Mouse (Mus musculus) small intestine, adult 2 months (tissue): ENCODE measurements around the gene Tmem253. TPM values are rescaled to one million over a fixed set of nuclear protein-coding genes. Genes with fewer than 3 reads are reported as not detected.

Source experiments
- H3K27ac ChIP-seq: fragments of 200-500 bp; 2 replicates; pipeline ENCODE4 v1.5.1; 2012; ENCODE audit warnings: low read depth, low read length, control low read depth, inconsistent platforms; ENCODE audit not compliant: insufficient read depth
- H3K27me3 ChIP-seq: fragments of 200-500 bp; 2 replicates; pipeline ENCODE4 v1.6.1; 2012; ENCODE audit warnings: mild to moderate bottlenecking, moderate library complexity, low read length, inconsistent platforms; ENCODE audit not compliant: control insufficient read depth, insufficient read depth
- H3K36me3 ChIP-seq: fragments of 200-500 bp; 2 replicates; pipeline ENCODE4 v1.6.1; 2012; ENCODE audit warnings: mild to moderate bottlenecking, low read length, control low read depth, inconsistent platforms; ENCODE audit not compliant: control insufficient read depth, insufficient read depth
- H3K4me1 ChIP-seq: fragments of 200-500 bp; 2 replicates; pipeline ENCODE4 v1.6.1; 2012; ENCODE audit warnings: low read length, inconsistent platforms, mixed read lengths; ENCODE audit not compliant: control insufficient read depth, insufficient read depth, insufficient read length
- H3K4me3 ChIP-seq: fragments of 200-500 bp; 2 replicates; pipeline ENCODE4 v1.5.1; 2012; ENCODE audit warnings: low read depth, mild to moderate bottlenecking, control low read depth, inconsistent platforms, low read length, moderate library complexity
- CTCF ChIP-seq: fragments of 200-500 bp; IDR thresholded peaks from 2 replicates; pipeline ENCODE4 v1.5.1; 2012; ENCODE audit warnings: low read depth, mild to moderate bottlenecking, control low read depth, inconsistent platforms, low read length, moderate library complexity, mixed read lengths; ENCODE audit not compliant: insufficient replicate concordance, insufficient read length; ENCODE audit errors: extremely low read depth
- POLR2A ChIP-seq: fragments of 200-500 bp; IDR thresholded peaks from 2 replicates; pipeline ENCODE4 v1.6.1; 2012; ENCODE audit warnings: low read depth, mild to moderate bottlenecking, control low read depth, inconsistent platforms, low read length, moderate library complexity
- WGBS: fragments of 180-500 bp; shearing (Covaris S2); methylation state at CpG from one replicate; pipeline ENCODE4 v1.1.7; 2018; 5-methylcytosine and 5-hydroxymethylcytosine counted together
- polyA plus RNA-seq: library from polyadenylated mRNA; depleted of rRNA; stranded (reverse); fragments of >200 nt; gene quantifications from 2 replicates; pipeline ENCODE4 v1.2.3, GENCODE M21; 2012

The Tmem253 gene
- polyA plus RNA-seq, 1 experiment, result 91.5 TPM

GRCm38 (mm10) chr14:52013021-52013610 lies 2.3 kb upstream of the Tmem253 start:
- no peak for TF ChIP-seq CTCF
- no peak for TF ChIP-seq POLR2A
- 81% methylated on average over 8 of the region's 8 CpGs for WGBS
- no peak overlapping the region for H3K4me3 ChIP-seq
- H3K27me3 ChIP-seq, result no peaks in the 10 kb centered on the region
- H3K27ac ChIP-seq, result peak overlapping the region; percentile 51; the same call in 1 of the 2 replicates
- peaks cover 14% of the 10 kb centered on the region for H3K4me1 ChIP-seq
- H3K36me3 ChIP-seq, result peaks cover 6% of the 10 kb centered on the region; the same call in 1 of the 2 replicates

GRCm38 (mm10) chr14:52013771-52014219 lies 1.7 kb upstream of the Tmem253 start:
- TF ChIP-seq CTCF (no peak), POLR2A (no peak)
- Histone ChIP-seq H3K4me3 (peak overlapping the region; percentile 56), H3K36me3 (no peaks in the 10 kb centered on the region), H3K4me1 (peaks cover 20% of the 10 kb centered on the region), H3K27ac (peak overlapping the region; percentile 51), H3K27me3 (no peaks in the 10 kb centered on the region)
- 6% methylated on average over 18 of the region's 24 CpGs for WGBS

- Histone ChIP-seq H3K27ac (no peak overlapping the region), H3K36me3 (no peaks in the 10 kb centered on the region), H3K27me3 (no peaks in the 10 kb centered on the region), H3K4me1 (peaks cover 17% of the 10 kb centered on the region), H3K4me3 (peak overlapping the region; percentile 70)
- TF ChIP-seq CTCF, result no peak
- no peak for TF ChIP-seq POLR2A
- WGBS, result 4% methylated on average over 20 of the region's 80 CpGs
Observed at GRCm38 (mm10) chr14:52014271-52014760, 1.1 kb upstream of the Tmem253 start.

GRCm38 (mm10) chr14:52014761-52015311 lies 622 bp upstream of the Tmem253 start:
- TF ChIP-seq CTCF (peak; percentile 5; the same call in 1 of the 2 replicates), POLR2A (peak; percentile 70; the same call in 1 of the 2 replicates)
- Histone ChIP-seq H3K36me3 (no peaks in the 10 kb centered on the region), H3K27me3 (no peaks in the 10 kb centered on the region), H3K4me1 (peaks cover 17% of the 10 kb centered on the region), H3K27ac (peak overlapping the region; percentile 93), H3K4me3 (peak overlapping the region; percentile 70)
- WGBS, result under 1% methylated on average over 28 of the region's 28 CpGs

- peak; percentile 40; the same call in 1 of the 2 replicates for TF ChIP-seq POLR2A
- TF ChIP-seq CTCF, result no peak
- Histone ChIP-seq H3K4me3 (peak overlapping the region; percentile 56), H3K27ac (peak overlapping the region; percentile 93), H3K27me3 (no peaks in the 10 kb centered on the region), H3K4me1 (peaks cover 17% of the 10 kb centered on the region), H3K36me3 (no peaks in the 10 kb centered on the region)
- WGBS, result 39% methylated on average over 13 of the region's 13 CpGs
Observed at GRCm38 (mm10) chr14:52016625-52017405, 1.4 kb downstream of the Tmem253 start.

- no peaks in the 10 kb centered on the region for H3K36me3 ChIP-seq
- peaks cover 17% of the 10 kb centered on the region for H3K4me1 ChIP-seq
- no peak for TF ChIP-seq POLR2A
- TF ChIP-seq CTCF, result no peak
- H3K4me3 ChIP-seq, result peak overlapping the region; percentile 44
- WGBS, result 30% methylated on average over 4 of the region's 4 CpGs
- H3K27ac ChIP-seq, result peak overlapping the region; percentile 93
- H3K27me3 ChIP-seq, result no peaks in the 10 kb centered on the region
Observed at GRCm38 (mm10) chr14:52017662-52018061, 2.2 kb downstream of the Tmem253 start.

GRCm38 (mm10) chr14:52018248-52019050 lies 3.0 kb downstream of the Tmem253 start:
- Histone ChIP-seq H3K4me1 (peaks cover 21% of the 10 kb centered on the region), H3K27me3 (no peaks in the 10 kb centered on the region), H3K27ac (peak overlapping the region; percentile 98), H3K36me3 (no peaks in the 10 kb centered on the region), H3K4me3 (peak overlapping the region; percentile 24)
- 69% methylated on average over 15 of the region's 15 CpGs for WGBS
- TF ChIP-seq POLR2A (no peak), CTCF (no peak)
